Mouse (Mus musculus) left cerebral cortex, adult 9 months (tissue): Measurements from ENCODE around the gene Hoxd8.

Experiments
- DNase-seq, 2 experiments: peaks; one replicate each; pipeline ENCODE4 v3.0.0; 2022; ENCODE audit warnings: low spot score in 2 of 2

Gene Hoxd8

DNA sequence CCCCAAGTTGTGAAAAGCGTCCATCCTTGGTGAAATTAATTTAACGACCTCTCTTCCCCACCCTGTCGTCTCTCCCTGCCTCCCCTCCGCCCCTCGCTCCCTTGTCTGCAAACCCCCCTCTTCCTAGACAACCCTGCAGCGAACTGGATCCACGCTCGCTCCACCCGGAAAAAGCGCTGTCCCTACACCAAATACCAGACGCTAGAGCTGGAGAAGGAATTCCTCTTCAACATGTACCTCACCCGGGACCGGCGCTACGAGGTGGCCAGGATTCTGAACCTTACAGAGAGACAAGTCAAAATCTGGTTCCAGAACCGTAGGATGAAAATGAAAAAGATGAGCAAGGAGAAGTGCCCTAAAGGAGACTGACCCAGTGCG lies 5.4 kb upstream of the Hoxd8 start:
- no peak for DNase-seq

DNA sequence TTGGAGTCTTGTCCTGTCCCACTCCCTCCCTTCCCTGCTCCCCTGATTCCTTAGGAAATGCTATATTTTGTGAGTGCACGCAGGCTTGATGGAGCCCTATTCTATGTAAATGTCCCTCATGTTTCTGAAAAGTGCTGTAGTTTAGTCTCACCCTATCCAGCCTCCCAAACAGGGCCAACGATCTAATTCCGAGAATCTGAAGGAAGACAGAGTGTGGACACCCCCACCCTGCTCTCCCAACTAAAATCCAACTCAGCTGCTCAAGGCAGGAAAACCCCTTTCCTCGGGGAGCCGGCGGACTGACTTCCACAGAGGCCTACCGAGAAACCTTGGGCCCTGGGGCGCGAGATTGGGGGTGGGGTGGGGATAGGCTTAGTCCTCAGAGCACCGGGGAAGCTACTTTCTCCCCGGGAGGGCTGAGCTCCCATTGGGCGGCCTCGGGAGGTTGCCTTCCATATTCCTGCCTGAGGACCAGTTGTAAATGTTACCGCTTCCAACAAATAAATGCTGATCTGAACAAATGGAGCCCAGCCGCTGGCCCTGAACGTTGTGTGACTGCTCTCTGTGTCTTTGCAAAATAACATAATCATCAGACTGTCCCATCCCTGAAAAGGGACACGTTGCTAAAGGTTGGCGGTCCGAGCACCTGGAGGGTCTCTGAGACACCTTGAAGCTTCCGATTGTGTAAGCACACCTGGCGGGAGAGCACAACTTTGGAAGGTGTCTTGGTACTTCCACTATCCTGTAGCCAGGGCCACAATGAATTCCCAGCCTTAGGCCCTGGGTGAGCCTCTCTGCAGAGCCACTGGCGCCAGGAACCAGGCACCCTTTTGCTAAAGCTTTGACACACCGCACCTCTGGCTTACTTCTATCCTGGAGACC lies 4.5 kb upstream of the Hoxd8 start:
- no peak for DNase-seq

DNA sequence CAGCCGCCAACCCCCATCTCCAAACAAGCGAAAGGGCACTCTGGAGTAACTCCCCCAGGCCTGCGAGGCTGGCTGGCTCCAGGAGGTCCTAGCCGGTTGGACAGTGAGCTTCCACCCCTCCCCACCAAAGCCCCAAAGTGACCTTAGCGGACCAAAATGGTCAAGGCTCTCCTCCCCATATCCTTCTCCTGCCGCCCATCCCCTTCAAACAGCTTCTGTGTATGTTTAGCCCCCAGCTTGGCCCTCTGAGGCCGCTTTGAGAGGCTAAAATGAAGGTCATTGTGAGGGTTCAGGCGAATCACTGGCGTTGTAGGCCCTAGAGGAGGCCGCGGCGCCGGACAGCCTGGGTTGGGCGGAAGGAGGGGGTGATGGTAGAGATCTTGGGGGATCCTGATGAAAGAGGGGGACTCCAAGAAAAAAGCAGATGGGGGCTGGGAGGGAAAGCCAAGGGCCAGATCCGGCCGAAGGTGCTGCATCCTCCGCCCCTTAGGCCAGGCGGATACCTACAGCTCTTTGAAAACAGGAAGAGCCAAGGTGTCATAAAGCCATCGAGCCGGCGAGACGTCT lies 3.8 kb upstream of the Hoxd8 start:
- DNase-seq, result no peak

DNA sequence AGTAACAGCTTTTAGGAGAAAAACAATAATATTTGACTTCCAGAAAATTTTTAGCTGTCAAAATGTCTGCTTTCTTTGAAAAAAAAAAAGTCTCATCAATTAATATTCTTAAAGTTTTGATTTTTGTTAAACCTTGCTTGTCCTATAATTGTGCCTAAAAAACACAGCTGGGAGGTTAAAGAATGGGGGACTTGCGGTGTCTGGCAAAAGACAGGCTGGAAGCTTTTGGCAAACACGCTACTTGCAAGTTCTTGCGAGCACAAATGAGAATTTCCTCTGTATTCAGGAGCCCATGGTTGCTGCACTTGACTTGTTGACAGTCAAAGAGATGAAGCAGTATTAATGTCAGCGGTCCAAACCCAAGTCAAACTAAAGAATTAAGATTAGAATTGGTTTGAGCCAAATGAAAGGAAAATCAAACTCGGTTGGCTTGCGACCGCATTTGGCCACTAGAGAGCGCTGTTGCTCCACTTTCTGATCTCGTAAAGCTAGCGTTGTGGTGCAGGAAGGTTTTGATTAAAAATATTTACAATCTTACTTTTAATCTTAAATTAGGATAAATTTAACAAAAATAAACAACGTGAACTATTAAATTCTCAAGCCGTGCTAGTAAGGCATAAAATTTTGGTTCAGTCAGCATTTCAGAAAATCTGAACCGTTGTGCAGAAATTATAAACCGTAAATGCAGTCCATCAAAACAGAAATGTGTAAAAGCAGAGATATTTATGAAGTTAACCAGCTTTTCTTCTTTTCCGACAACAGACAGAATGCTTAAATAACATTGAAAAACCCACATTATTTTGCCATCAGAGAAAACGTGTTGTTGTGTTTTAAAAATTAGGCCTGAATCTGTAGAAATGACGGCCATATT lies 2.2 kb upstream of the Hoxd8 start:
- DNase-seq, result peak in 1 of 2 experiments; percentile 76

DNA sequence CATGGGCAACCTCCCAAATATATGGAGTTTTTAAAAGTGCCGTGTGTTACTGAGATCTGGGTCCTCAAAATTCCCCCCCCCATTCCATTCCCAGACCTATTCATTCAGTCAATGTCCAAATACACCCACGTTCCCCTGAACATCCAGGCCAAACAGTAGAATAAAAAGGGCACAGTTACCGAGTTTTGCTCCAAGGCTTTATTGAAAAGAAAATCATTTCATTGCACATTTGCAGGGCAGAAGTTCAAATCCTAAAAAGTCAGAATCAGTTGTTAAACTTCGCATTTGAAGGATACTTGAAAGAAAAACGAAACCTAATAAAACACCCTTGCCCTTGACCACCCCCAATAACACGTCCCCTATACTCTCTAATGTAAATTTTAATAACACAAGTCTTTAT lies 1.6 kb upstream of the Hoxd8 start:
- no peak for DNase-seq

DNA sequence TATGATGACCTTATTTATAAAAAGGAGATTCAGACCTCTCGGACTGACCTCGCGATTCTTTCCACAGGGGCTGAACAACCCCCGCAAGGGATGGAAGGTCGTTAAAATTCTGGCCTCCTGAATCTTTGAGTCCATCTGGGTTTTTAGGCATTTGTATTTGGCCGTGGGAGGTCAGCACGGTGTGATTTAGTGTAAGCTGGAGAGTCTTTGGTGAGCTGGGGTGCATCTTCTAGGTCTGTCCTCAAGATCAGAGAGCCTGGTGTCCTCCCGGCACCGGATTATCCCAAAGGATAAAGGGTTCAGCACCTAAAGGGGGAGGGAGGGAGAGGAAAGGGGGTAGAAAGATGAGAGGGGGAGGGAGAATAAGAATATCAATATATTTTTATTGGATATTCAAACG lies 1.1 kb upstream of the Hoxd8 start:
- no peak for DNase-seq

DNA sequence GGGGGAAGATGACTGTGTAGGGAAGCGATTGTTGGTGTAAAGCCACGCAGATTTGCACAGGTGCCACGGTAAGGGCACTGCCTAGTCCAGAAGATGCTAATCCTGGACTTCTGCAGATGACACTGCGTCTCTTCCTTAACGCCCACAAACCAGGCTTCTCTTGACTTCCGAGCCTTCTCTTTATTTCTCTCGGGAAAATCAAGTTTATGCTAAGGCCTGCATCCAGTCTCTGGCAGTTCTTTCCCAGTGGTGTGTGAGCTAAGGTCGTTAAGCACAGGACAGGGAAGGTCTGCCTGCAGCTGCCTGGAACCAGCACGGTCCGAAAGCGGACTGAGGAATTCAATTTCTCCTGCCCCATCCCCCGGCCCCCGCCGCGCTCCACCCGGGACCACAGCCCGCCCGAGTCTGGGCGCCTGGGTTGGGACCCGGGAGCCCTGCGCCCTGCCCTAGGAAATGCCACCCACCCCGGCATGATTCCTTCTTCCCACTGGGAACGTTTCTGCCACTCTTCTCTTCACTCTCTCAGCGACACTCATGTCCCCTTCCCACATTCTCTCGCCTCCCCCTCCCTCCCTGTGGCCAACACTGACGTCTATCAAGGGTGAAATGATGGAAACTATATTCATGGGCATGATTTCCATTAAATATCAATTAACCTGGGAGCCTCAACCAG lies 559 bp upstream of the Hoxd8 start:
- no peak for DNase-seq

DNA sequence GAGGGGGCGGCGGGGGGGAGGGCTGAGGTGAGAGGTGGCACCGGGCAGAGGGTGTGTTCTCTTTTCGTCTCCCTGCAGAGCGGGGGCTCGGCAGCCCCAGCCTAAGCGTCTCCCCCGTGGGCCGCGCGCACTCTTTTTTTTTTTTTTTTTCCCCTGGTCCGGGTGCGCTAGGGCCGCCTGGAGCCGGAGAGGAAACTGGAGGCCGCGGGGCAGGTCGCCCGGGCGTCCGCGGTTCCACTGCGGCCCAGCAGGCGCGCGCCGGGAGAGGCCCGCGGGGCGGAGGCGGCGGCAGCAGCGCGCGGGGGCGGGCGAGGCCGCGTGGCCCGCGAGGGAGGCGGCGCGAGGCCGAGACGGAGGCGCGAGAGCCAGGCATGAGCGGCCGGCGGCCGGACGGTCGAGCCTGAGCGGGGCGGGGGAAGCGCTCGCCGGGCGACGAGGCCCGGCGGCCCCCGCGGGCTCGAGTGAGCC lies 618 bp downstream of the Hoxd8 start:
- DNase-seq, result no peak

DNA sequence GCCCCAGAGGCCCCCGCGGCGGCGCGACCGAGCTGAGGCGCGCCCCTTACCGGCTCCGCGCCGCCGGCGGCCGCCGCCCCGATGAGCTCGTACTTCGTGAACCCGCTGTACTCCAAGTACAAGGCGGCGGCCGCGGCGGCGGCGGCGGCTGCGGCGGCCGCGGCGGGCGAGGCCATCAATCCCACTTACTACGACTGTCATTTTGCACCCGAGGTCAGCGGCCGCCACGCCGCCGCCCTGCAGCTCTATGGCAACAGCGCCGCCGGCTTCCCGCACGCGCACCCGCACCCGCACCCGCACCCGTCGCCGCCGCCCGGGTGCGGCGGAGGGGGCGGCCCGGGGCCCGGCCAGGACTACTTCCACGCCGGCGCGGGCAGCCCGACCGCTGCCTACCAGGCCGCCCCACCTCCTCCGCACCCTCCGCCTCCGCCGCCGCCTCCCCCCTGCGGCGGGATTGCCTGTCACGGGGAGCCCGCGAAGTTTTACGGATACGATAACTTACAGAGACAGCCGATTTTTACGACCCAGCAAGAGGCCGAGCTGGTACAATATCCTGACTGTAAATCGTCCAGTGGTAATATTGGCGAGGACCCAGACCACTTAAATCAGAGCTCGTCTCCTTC lies 1.2 kb downstream of the Hoxd8 start:
- no peak for DNase-seq

DNA sequence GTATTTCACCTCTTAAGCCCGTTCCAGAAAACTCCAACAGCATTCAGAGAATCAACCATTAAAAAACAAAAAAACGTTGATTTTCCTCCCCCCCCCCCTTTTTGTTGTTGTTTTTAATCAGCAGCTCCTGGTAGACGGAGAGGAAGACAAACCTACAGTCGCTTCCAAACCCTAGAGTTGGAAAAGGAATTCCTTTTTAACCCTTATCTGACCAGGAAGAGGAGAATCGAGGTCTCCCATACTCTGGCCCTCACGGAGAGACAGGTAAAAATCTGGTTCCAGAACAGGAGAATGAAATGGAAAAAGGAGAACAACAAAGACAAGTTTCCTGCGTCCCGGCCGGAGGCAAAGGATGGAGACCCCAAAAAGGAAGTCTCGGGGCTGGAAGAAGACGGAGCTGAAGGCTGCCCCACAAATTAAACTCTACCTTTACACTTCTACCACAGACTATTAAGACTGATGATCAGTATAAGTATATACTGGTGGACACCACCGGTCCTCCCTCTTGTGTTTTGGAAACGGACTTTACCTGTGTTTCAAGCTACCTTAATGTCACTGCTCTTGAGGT lies 2.1 kb downstream of the Hoxd8 start:
- DNase-seq, result no peak

DNA sequence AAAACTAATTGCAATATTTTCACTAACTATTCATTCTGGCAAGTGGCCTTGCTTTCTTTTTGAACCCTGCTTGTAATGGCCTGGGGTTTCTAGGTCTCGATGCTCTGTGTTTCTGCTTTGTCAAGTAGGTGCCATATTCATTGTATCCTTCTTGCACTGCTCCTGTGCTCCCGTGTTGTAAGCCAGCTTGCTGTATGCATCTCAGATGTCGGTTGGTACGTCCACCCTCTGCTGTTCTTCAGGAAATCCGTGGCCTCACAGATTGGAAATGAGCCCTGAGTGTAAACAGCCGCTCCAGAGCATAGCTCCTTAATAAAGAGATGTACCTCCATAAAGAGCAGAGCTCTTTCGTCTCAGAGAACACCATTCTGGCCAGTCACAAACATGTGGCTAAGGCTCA lies 3.2 kb downstream of the Hoxd8 start:
- DNase-seq, result no peak

DNA sequence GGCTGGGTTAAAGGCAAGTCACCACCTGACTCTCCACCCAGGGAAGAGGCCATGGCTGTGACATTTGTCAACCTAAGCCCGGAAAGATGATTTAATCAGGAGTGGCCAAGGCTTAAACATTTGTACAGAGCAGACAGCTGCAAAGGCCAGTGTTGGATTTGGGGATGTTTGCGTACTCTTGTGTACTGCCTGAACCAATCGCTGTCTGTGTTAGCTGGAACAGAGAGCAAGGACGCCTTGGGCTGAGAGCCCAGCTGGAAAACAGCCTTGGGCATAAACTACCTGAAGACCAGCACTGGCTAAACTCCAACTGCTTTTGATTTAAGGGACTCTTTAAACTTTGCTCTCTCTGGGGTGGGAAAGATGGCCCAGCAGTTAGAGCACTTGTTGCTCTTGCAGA lies 4.3 kb downstream of the Hoxd8 start:
- DNase-seq, result no peak

DNA sequence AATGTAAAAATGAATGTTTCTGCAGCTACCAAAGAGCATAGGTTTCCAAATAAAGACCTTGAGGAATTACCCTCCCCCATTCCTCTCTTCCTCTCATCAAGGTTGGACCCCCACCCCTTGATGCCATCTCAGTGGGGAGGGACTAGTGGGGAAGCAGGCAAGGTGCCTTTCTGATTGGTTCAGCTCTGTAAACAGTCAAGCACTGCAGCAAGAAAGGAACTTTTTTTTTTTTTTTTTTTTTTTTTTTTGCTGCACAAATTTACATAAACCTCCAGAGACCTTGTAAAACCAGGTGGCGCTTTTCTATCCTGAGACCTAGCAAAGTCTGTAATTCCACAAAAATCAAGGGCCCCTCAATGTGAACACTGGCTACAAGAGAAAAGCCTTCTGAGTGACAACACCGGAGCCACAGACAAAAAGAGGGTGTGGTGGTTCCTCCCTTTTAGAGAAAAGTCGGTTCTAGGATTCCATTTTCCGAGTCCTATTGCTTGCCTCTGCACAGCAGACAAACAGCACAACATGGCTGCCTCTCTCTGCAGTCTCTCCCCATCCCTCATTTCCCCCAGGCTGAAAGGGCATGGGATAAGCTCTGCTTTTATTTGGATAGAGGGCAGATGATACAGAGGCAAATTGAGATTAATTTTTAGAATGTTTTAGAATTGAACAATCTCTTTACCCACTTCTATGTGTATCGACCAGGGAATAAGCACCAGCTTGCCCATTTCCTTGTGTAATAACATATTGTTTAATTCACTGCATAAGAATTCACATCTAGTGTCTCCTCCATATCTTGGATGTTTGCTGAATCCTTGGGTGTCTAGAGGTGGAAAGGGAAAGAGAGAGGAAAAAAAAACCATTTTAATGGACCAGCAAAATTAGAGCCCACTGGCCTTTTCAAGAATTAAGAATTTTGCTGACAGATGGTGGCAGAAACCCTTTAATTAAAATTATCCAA lies 5.3 kb downstream of the Hoxd8 start:
- no peak for DNase-seq

DNA sequence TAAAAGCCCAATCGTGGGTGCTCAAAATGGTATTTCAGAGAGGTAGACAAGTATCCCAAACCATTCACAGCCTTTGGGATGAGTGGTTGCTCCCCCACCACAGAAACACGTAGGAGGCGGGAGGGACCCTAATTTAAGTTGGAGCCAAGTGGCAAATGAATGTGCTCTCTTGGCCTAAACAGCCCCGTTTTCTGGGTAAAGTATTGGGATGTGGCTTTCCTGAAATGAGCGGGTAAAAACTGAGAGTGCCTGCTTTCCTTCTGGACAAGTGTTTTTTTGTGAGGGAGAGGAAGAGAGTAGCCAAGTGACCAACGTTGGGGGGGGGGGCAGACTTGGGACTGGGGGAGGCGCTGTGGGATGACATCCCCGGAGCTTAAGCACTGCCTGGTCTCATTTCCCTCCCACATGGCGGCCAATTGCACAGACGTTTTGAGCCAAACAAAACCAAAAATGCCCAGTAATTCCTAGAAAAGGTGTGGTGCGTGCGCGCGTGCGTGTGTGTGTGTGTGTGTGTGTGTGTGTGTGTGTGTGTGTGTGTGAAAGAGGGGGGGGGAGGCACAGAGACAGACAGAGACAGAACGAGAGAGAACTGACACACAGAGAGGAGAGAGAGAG lies 6.6 kb downstream of the Hoxd8 start:
- DNase-seq, result no peak

DNA sequence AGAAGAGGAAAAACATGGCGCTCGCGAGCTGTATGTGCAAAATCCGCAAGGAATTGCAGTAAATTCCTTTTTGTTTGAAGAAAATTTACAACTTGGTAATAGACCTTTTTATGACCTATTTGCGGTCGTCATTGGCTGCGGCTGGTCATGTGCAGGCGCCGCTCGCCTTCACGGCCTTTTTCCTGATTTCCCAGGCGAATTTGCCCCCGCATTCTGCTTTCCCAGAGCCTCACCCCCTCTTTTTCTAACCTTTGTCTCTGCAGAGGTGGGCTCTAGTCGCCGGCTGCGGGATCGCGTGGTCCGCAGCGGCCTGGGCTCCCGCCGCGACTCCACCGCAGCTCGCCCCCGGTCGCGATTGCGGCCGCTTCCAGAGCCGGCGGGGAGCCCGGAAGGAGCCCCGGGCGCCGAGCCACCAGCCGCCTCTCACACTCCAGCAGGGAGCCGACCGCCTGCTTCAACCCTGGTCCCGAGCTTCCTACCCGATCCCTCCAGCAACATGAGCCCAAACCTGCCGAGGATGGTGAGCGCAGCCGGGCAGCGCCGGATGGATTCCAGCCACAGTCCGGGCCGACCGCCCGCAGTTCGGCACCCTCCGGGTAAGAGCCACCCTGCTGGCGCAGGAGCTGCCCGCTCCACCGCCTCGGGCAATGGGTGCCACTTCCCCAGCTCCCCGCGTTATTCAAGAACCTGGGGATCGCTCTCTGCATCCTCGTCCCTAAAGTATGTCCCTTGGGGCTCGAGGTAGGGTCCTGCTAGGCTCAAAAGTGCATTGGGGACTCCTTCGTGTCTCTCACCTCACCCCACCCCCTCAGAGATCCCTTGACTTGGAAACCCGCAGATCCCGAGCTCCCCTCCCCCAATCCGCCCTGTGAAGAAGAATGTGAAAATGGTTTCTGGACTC lies 7.6 kb downstream of the Hoxd8 start, which contains the start of the genes Hoxd3 and Hoxd4:
Gene Hoxd3, plus strand, starts transcription at position 207 of the 901 bp plus-strand sequence.
Gene Hoxd4, plus strand, starts transcription at position 209 of the 901 bp plus-strand sequence.
- DNase-seq, result no peak

DNA sequence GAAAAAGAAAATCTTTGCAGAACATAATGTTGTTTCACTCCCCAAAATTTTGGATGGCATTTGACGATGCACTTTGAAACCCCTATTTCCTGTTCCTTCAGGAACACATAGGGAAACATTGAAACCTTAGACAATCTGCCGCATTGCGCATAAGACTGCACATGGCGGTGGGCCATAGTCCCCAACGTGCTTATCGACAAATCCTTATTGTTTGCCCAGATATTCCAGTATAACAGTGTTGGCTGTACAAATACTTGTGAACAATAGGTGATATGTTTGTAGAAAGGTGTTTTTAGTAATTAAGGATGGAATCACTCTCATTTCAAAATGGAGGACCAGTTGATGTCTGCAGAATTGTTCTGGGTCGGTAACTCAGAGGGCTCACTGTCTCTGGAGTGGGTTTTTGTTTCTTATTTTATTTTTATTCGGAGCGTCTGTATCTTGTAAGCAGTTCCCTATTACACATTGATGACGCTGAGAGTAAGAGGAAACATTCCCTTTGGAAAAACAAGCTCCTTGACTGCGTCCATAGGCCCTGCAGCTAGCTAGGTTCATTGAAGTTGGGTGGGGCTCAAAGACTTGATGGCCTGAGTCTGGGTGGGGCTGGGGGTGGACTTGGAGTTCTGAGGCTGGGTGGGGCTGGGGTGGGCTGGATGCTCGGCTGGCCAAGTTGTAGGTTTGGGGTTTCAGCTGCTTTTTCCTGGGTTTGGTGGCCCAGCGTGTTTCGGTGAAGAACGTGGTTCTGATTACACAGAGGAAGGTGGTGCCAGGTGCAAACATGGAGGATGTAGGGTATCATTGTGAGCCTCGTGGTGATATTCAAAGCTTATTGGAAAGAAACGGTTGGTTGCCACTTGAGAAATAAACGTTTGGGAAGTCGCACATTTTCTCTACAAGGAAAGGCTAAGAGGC lies 9.1 kb downstream of the Hoxd8 start:
- no peak for DNase-seq

DNA sequence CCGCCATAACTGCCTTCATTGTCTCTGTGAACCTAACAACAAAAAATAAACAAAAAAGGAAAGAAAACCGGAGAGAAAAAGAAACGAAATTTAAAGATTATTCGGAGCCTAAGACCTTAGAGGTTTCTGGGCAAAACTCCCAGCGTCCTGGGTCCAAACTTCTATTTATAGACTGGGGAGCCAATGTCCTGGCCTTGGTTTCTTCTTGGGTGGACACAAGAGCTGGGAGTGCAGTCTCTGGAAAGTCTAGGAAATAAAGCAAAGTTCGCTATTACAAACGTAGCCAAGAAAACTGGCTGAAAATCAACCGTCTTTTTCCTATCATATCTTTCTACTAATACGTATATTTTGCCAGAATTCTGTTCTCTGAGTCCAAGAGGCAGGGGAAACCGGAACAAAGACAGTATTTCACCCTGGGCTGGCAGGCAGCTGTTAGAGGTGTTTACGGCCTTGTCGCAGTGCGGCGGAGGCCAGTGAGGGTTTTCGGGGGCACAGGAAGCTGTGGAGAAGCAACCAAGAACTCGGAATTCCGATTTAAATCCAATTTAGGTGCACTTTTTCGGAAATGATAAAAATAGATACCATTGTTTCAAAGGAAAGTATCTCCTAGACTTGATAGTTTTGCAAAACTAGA lies 9.9 kb downstream of the Hoxd8 start:
- no peak for DNase-seq
